Mouse (Mus musculus): ENCODE measurements around the gene Olfr1253.

Olfr1253 gene

GRCm38 (mm10) chr2:89756990-89757389 is at the start of gene Olfr1253:
Olfr1253 (minus strand) TSS chr2:89757090.
- CTCF ChIA-PET: no interaction called here

- CTCF ChIA-PET: no interaction called here
Measured at GRCm38 (mm10) chr2:89799583-89799982, 42.7 kb upstream of the Olfr1253 start.

GRCm38 (mm10) chr2:89793519-89793918 is 36.6 kb upstream of the Olfr1253 start, which contains the start of gene Olfr1254:
Olfr1254 (minus strand) TSS chr2:89793619.
- CTCF ChIA-PET: no interaction called here

- CTCF ChIA-PET: no interaction called here
Measured at GRCm38 (mm10) chr2:89724912-89725311, 32.0 kb downstream of the Olfr1253 start, which contains the start of gene Olfr1252. Olfr1252 (minus strand) TSS chr2:89725012.

Measured in spleen, embryonic (tissue).